Mouse (Mus musculus) adrenal gland, postnatal 10 days (tissue): ENCODE measurements around the gene Sfxn5. TPM values are rescaled to one million over a fixed set of nuclear protein-coding genes. Genes with fewer than 3 reads are reported as not detected.
A peak's percentile ranks its signal among the peaks of the same experiment; 100 is the strongest.

ENCODE experiments used
- DNase-seq: peaks from one replicate; pipeline ENCODE4 v3.0.0; 2021; ENCODE audit warnings: mixed read lengths
- total RNA-seq, 2 experiments: library from RNA; stranded (reverse); gene quantifications; 2 replicates each; pipeline ENCODE4 v1.2.3; 2021

The Sfxn5 gene
- total RNA-seq, 2 experiments from 2014 or later, result 21.5 to 23.1 TPM

GRCm38 (mm10) chr6:85288193-85288857 is 44.9 kb downstream of the Sfxn5 start:
- no peak for DNase-seq

GRCm38 (mm10) chr6:85286283-85287047 is 46.8 kb downstream of the Sfxn5 start:
- DNase-seq, result no peak

- no peak for DNase-seq
Measured at GRCm38 (mm10) chr6:85280871-85281270, 52.4 kb downstream of the Sfxn5 start.

GRCm38 (mm10) chr6:85276571-85276970 is 56.7 kb downstream of the Sfxn5 start:
- no peak for DNase-seq

GRCm38 (mm10) chr6:85272436-85272835 is 60.8 kb downstream of the Sfxn5 start:
- peak; percentile 31 for DNase-seq

- DNase-seq, result no peak
Measured at GRCm38 (mm10) chr6:85266060-85266459, 67.2 kb downstream of the Sfxn5 start.

- no peak for DNase-seq
Measured at GRCm38 (mm10) chr6:85264982-85265518, 68.2 kb downstream of the Sfxn5 start.

GRCm38 (mm10) chr6:85262865-85263515 is 70.2 kb downstream of the Sfxn5 start:
- peak; percentile 80 for DNase-seq

GRCm38 (mm10) chr6:85259094-85259630 is 74.1 kb downstream of the Sfxn5 start:
- no peak for DNase-seq

- no peak for DNase-seq
Measured at GRCm38 (mm10) chr6:85255578-85255977, 77.6 kb downstream of the Sfxn5 start.

GRCm38 (mm10) chr6:85253994-85254541 is 79.2 kb downstream of the Sfxn5 start:
- peak; percentile 79 for DNase-seq

GRCm38 (mm10) chr6:85253275-85253674 is 79.9 kb downstream of the Sfxn5 start:
- DNase-seq, result no peak

GRCm38 (mm10) chr6:85252251-85253058 is 80.8 kb downstream of the Sfxn5 start:
- DNase-seq, result no peak

GRCm38 (mm10) chr6:85250811-85251241 is 82.4 kb downstream of the Sfxn5 start:
- peak; percentile 83 for DNase-seq

GRCm38 (mm10) chr6:85249821-85250220 is 83.4 kb downstream of the Sfxn5 start:
- DNase-seq, result no peak

GRCm38 (mm10) chr6:85239044-85239489 is 94.2 kb downstream of the Sfxn5 start:
- DNase-seq, result peak; percentile 89

- DNase-seq, result no peak
Measured at GRCm38 (mm10) chr6:85237595-85238337, 95.5 kb downstream of the Sfxn5 start.

- peak; percentile 52 for DNase-seq
Measured at GRCm38 (mm10) chr6:85237001-85237400, 96.2 kb downstream of the Sfxn5 start.

- no peak for DNase-seq
Measured at GRCm38 (mm10) chr6:85234796-85235195, 98.4 kb downstream of the Sfxn5 start.

- DNase-seq, result peak; percentile 50
Measured at GRCm38 (mm10) chr6:85232836-85233623, 100.2 kb downstream of the Sfxn5 start.
